Mouse (Mus musculus) erythroblast, embryonic 14.5 days (primary cell): ENCODE data around the gene Pnpla7.

ENCODE experiments used
- GATA1 ChIP-seq: IDR thresholded peaks from 2 replicates; pipeline ENCODE4 v1.6.1; 2012; ENCODE audit warnings: low read length, inconsistent platforms, mixed read lengths
- TAL1 ChIP-seq: IDR thresholded peaks from 3 replicates; pipeline ENCODE4 v1.6.1; 2012; ENCODE audit warnings: low read length, inconsistent platforms, mixed read lengths

DNA sequence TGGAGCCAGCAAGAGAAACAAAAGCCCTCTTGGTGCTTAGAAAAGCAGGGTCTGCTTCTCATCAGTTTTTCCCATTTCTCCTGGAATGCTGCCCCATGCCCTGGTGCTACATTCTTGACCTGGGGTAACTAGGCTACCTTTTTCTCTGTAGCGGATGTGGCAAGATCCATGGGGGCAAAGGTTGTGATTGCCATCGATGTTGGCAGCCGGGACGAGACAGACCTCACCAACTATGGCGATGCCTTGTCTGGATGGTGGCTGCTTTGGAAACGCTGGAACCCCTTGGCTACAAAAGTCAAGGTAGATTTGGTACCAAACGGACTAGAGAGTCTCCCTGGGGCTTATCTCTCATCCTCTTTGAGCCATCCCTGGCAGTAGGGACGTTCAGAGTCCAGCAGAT, 75.6 kb downstream of the Pnpla7 start:
- TF ChIP-seq GATA1 (no peak), TAL1 (no peak)
